Mouse (Mus musculus): ENCODE measurements around the gene Rasef. TPM values are rescaled to one million over a fixed set of nuclear protein-coding genes. Genes with fewer than 3 reads are reported as not detected.
A peak's percentile ranks its signal among the peaks of the same experiment; 100 is the strongest.

Gene Rasef
- polyA plus RNA-seq, 1 experiment from 2014 or later = 9.9 TPM

DNA sequence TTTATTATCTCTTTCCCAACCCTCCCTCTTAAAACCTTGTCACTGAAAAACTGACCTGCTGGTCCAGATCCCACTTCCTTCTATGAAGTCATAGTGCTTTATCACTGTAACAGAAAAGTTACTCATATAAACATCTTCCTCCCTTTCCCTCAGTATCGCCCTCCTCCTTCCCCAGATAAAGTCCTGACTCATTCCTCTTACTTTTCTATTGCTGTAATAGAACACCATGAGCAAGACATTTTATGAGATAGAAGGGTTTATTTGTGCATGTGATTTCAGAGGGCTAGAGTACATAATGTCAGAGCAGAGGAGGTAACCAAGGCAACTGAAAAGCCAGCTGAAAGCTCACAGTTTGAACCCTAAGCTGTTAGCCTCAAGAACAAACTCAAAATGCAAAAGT lies 6.6 kb downstream of the Rasef start:
- Histone ChIP-seq H3K9me3 (ENCODE audit: control insufficient read depth, low read length) (no peaks in the 10 kb centered on the region), H3K4me3 (ENCODE audit: low read depth, low read length) (no peak overlapping the region), H3K36me3 (ENCODE audit: control insufficient read depth, insufficient read depth, low read length) (no peaks in the 10 kb centered on the region), H3K27me3 (ENCODE audit: control insufficient read depth, insufficient read depth, low read length) (no peaks in the 10 kb centered on the region), H3K4me2 (replicated peaks; ENCODE audit: low read depth) (no peak overlapping the region), H3K9ac (ENCODE audit: low read length) (no peak overlapping the region), H3K4me1 (replicated peaks; ENCODE audit: control insufficient read depth, insufficient read depth) (no peaks in the 10 kb centered on the region), H3K27ac (replicated peaks) (no peak overlapping the region)
- TF ChIP-seq CTCF (IDR thresholded peaks at IDR 0.05; ENCODE audit: low read depth) = no peak
- DNase-seq (ENCODE audit: low spot score) (no peak), ATAC-seq (ENCODE audit: low FRiP score, low TSS enrichment) (peak; percentile 82)
- 67% methylated on average over 1 of the region's 1 CpGs for WGBS

DNA sequence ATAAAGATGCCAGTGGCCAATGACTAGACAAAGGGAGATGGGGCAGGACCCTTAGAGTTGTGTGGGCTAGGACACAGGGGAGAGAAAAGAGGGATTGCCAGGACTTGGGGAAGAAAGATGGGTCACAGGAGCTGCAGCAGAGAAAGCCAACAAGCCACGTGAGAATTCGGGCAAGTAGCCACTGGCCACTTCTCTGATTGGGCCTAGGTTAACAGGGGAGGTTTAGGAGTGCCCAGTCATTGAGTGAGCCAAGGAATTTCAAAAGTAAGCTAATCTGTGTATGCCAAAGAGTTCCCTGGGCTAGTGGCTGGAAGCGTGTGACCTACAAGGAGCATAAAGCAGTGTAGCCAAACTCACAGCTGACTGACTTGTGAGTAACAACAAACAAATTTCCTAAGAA lies 9.7 kb downstream of the Rasef start:
- no peaks in the 10 kb centered on the region for H3K36me3 ChIP-seq (ENCODE audit: control insufficient read depth, insufficient read depth, low read length)
- no peaks in the 10 kb centered on the region for H3K27me3 ChIP-seq (ENCODE audit: control insufficient read depth, insufficient read depth, low read length)
- no peaks in the 10 kb centered on the region for H3K9me3 ChIP-seq (ENCODE audit: control insufficient read depth, low read length)
- no peak for ATAC-seq (ENCODE audit: low FRiP score, low TSS enrichment)
- no peak overlapping the region for H3K4me3 ChIP-seq (ENCODE audit: low read depth, low read length)
- 79% methylated on average over 3 of the region's 3 CpGs for WGBS
- TF ChIP-seq EP300 (optimal IDR thresholded peaks at IDR 0.05) = no peak
- TF ChIP-seq CTCF (IDR thresholded peaks at IDR 0.05; ENCODE audit: low read depth) = no peak
- no peaks in the 10 kb centered on the region for H3K4me1 ChIP-seq (replicated peaks; ENCODE audit: control insufficient read depth, insufficient read depth)
- H3K9ac ChIP-seq (ENCODE audit: low read length) = no peak overlapping the region
- no peak overlapping the region for H3K27ac ChIP-seq (replicated peaks)
- no peak overlapping the region for H3K4me2 ChIP-seq (replicated peaks; ENCODE audit: low read depth)
- no peak for DNase-seq (ENCODE audit: low spot score)

DNA sequence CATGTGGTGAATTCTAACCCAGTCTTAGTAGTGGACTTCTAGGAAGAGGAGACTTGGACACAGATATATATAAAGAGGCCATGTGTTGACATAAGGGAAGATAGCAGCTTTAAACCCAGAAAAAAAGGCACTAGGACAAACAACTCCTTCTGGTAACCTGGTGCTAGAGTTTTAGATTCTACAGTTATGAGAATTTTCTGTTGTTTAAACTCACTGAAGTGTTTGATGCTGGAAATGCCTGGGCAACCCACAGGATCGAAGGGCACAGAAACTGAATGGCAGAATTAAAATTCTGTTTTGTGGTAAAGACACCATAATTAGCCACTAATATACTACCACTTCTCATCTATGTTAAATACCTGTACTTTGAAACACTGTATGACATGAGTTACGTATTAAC lies 15.5 kb downstream of the Rasef start:
- WGBS = 88% methylated on average over 2 of the region's 2 CpGs
- no peaks in the 10 kb centered on the region for H3K9me3 ChIP-seq (ENCODE audit: control insufficient read depth, low read length)
- no peak overlapping the region for H3K27ac ChIP-seq (replicated peaks)
- H3K36me3 ChIP-seq (ENCODE audit: control insufficient read depth, insufficient read depth, low read length) = no peaks in the 10 kb centered on the region
- no peak overlapping the region for H3K4me2 ChIP-seq (replicated peaks; ENCODE audit: low read depth)
- TF ChIP-seq CTCF (IDR thresholded peaks at IDR 0.05; ENCODE audit: low read depth) (no peak), EP300 (optimal IDR thresholded peaks at IDR 0.05) (no peak)
- no peak for DNase-seq (ENCODE audit: low spot score)
- H3K4me3 ChIP-seq (ENCODE audit: low read depth, low read length) = no peak overlapping the region
- no peaks in the 10 kb centered on the region for H3K4me1 ChIP-seq (replicated peaks; ENCODE audit: control insufficient read depth, insufficient read depth)
- no peak for ATAC-seq (ENCODE audit: low FRiP score, low TSS enrichment)
- no peaks in the 10 kb centered on the region for H3K27me3 ChIP-seq (ENCODE audit: control insufficient read depth, insufficient read depth, low read length)
- H3K9ac ChIP-seq (ENCODE audit: low read length) = no peak overlapping the region

DNA sequence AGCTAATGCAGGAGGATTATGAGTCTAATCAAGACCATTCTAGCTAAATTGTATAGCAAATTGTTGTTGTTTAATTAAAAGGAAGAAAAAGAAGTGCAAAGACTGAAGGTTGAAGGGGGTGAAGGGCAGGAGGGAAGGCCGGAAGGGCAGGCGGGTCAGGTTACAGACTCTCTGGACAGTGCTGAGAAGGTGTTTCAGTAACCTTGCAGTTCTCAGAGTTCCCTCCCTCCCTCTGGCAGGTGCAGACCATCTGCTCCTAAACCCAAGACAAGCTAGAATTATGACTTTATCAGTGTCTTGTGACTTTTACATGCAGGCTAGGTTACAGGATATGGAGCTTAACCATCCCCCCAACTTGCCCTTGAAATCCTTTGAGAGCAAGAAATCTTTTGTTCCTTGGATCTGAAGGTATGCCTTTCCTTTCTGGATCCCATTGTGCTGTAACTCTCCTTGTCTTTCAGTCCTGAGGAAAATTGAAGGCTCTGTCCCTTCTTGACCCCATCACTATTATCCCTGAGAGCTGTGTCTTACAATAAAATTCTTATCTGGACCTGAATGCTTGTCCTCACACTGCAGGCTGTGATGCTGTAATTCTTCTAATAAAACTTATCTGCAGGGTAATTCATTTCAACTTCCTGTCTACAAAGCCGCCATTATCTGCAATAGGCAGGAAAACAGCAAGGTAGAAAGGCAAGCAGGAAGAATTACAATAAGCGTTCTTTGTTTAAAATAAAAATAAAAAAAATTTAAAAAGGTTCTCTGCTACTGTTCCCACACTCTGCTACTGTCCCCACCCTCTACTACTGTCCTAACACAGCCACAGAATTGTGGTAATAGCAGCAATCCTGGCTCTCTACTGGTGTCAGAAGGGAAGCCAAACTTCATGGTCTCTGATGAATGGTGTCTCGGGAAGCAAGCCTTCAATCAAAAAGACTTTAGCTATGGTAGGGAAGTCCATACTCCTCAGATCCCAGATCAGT lies 16.7 kb downstream of the Rasef start:
- Histone ChIP-seq H3K4me2 (replicated peaks; ENCODE audit: low read depth) (no peak overlapping the region), H3K27me3 (ENCODE audit: control insufficient read depth, insufficient read depth, low read length) (no peaks in the 10 kb centered on the region), H3K36me3 (ENCODE audit: control insufficient read depth, insufficient read depth, low read length) (no peaks in the 10 kb centered on the region), H3K4me1 (replicated peaks; ENCODE audit: control insufficient read depth, insufficient read depth) (no peaks in the 10 kb centered on the region), H3K9ac (ENCODE audit: low read length) (no peak overlapping the region), H3K27ac (replicated peaks) (no peak overlapping the region), H3K4me3 (ENCODE audit: low read depth, low read length) (no peak overlapping the region), H3K9me3 (ENCODE audit: control insufficient read depth, low read length) (no peaks in the 10 kb centered on the region)
- no peak for TF ChIP-seq EP300 (optimal IDR thresholded peaks at IDR 0.05)
- no peak for ATAC-seq (ENCODE audit: low FRiP score, low TSS enrichment)
- 51% methylated on average over 5 of the region's 5 CpGs for WGBS
- DNase-seq (ENCODE audit: low spot score) = no peak

DNA sequence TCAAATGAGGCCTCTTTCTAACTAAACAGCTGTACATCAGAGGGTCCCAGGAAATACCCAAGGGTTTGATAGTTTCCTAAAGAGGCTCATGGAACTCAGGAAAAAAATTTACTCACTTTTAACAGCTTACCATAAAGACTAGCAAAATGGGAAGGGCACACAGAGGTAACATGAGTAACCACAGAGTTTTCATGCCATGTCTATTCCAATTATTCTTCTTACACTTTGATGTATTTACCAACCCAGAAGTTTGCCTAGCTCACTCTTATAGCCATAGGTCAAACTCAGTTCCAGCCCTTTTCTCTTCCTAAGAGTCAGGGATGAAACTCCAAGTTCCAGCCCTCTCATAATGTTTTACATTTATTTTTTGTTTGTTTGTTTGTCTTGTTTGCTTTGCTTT lies 18.8 kb downstream of the Rasef start:
- no peak overlapping the region for H3K4me2 ChIP-seq (replicated peaks; ENCODE audit: low read depth)

DNA sequence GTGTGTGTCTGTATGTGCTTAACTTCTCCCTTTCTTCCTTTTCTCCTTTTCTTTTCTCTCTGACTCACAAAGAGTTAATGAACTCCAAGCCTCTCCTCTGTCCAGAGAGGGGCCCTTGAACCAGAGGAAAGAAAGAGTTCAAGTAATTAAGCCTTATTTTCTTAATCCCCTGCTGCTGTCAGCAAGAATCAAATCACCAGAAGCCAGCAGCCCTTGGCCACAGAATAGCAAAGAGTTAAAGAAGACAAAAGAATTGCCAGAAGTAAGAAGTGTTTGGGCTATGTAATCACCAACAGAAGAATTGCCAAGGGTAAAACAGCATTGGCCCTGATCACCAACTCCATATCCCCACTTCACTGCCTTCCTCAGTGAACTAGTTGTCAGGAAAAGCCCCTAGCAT lies 20.2 kb downstream of the Rasef start:
- DNase-seq (ENCODE audit: low spot score) = no peak
- no peak for TF ChIP-seq CTCF (IDR thresholded peaks at IDR 0.05; ENCODE audit: low read depth)
- TF ChIP-seq EP300 (optimal IDR thresholded peaks at IDR 0.05) = no peak
- no peak overlapping the region for H3K4me3 ChIP-seq (ENCODE audit: low read depth, low read length)
- H3K4me2 ChIP-seq (replicated peaks; ENCODE audit: low read depth) = no peak overlapping the region
- ATAC-seq (ENCODE audit: low FRiP score, low TSS enrichment) = no peak
- no peaks in the 10 kb centered on the region for H3K27me3 ChIP-seq (ENCODE audit: control insufficient read depth, insufficient read depth, low read length)
- no peaks in the 10 kb centered on the region for H3K9me3 ChIP-seq (ENCODE audit: control insufficient read depth, low read length)
- no peaks in the 10 kb centered on the region for H3K4me1 ChIP-seq (replicated peaks; ENCODE audit: control insufficient read depth, insufficient read depth)
- no peak overlapping the region for H3K27ac ChIP-seq (replicated peaks)
- H3K9ac ChIP-seq (ENCODE audit: low read length) = no peak overlapping the region
- no peaks in the 10 kb centered on the region for H3K36me3 ChIP-seq (ENCODE audit: control insufficient read depth, insufficient read depth, low read length)

More for the DNA sequence above, 18.8 kb downstream of the Rasef start:
- DNase-seq (ENCODE audit: low spot score) = no peak
- Histone ChIP-seq H3K36me3 (ENCODE audit: control insufficient read depth, insufficient read depth, low read length) (no peaks in the 10 kb centered on the region), H3K9ac (ENCODE audit: low read length) (no peak overlapping the region), H3K4me1 (replicated peaks; ENCODE audit: control insufficient read depth, insufficient read depth) (no peaks in the 10 kb centered on the region), H3K4me3 (ENCODE audit: low read depth, low read length) (no peak overlapping the region), H3K9me3 (ENCODE audit: control insufficient read depth, low read length) (no peaks in the 10 kb centered on the region), H3K27me3 (ENCODE audit: control insufficient read depth, insufficient read depth, low read length) (no peaks in the 10 kb centered on the region), H3K27ac (replicated peaks) (no peak overlapping the region)
- no peak for ATAC-seq (ENCODE audit: low FRiP score, low TSS enrichment)
- TF ChIP-seq EP300 (optimal IDR thresholded peaks at IDR 0.05) (no peak), CTCF (IDR thresholded peaks at IDR 0.05; ENCODE audit: low read depth) (no peak)

Measured in stomach, postnatal 0 days (tissue).